Mouse (Mus musculus): Measurements from ENCODE around the gene Rilpl1. TPM values are rescaled to one million over a fixed set of nuclear protein-coding genes. Genes with fewer than 3 reads are reported as not detected.
"Not testable (repeated sequence)": the region's sequence is repeated elsewhere in the genome, so short reads cannot be mapped to it uniquely, and the experiment has no call there.

Rilpl1 gene
- polyA plus RNA-seq, 1 experiment from 2014 or later = 15.6 TPM

- Histone ChIP-seq H3K9ac (no peak overlapping the region), H3K27ac (replicated peaks) (no peak overlapping the region), H3K36me3 (peaks cover 65% of the 10 kb centered on the region), H3K9me3 (no peaks in the 10 kb centered on the region), H3K27me3 (no peaks in the 10 kb centered on the region), H3K4me3 (no peak overlapping the region), H3K4me1 (replicated peaks) (no peaks in the 10 kb centered on the region), H3K4me2 (no peak overlapping the region)
- 89% methylated on average over 8 of the region's 8 CpGs for WGBS
- ATAC-seq (ENCODE audit: low FRiP score, low read depth) = no peak
Measured at GRCm38 (mm10) chr5:124462297-124463025, 68.7 kb downstream of the Rilpl1 start.

GRCm38 (mm10) chr5:124460922-124461321, 70.3 kb downstream of the Rilpl1 start:
- ATAC-seq (ENCODE audit: low FRiP score, low read depth); H3K4me2 ChIP-seq: not testable (repeated sequence)

GRCm38 (mm10) chr5:124456762-124457161, 74.4 kb downstream of the Rilpl1 start:
- H3K36me3 ChIP-seq = peaks cover 87% of the 10 kb centered on the region
- ATAC-seq (ENCODE audit: low FRiP score, low read depth) = no peak
- 97% methylated on average over 6 of the region's 6 CpGs for WGBS

More at GRCm38 (mm10) chr5:124460922-124461321, 70.3 kb downstream of the Rilpl1 start:
- not testable (repeated sequence) for H3K4me1 ChIP-seq (replicated peaks); H3K27me3 ChIP-seq; H3K9ac ChIP-seq; H3K4me3 ChIP-seq; H3K27ac ChIP-seq (replicated peaks); H3K9me3 ChIP-seq
- peaks cover 76% of the 10 kb centered on the region for H3K36me3 ChIP-seq
- WGBS = 97% methylated on average over 14 of the region's 14 CpGs

GRCm38 (mm10) chr5:124454082-124454419, 77.1 kb downstream of the Rilpl1 start:
- ATAC-seq (ENCODE audit: low FRiP score, low read depth) = no peak

More at GRCm38 (mm10) chr5:124456762-124457161, 74.4 kb downstream of the Rilpl1 start:
- no peak overlapping the region for H3K27ac ChIP-seq (replicated peaks)
- no peak overlapping the region for H3K4me3 ChIP-seq
- no peaks in the 10 kb centered on the region for H3K27me3 ChIP-seq
- no peak overlapping the region for H3K4me2 ChIP-seq
- no peaks in the 10 kb centered on the region for H3K9me3 ChIP-seq
- H3K9ac ChIP-seq = no peak overlapping the region
- peaks cover 6% of the 10 kb centered on the region; the same call in 1 of the 2 replicates for H3K4me1 ChIP-seq (replicated peaks)

GRCm38 (mm10) chr5:124453339-124454081, 77.7 kb downstream of the Rilpl1 start:
- no peak overlapping the region for H3K9ac ChIP-seq
- H3K4me2 ChIP-seq = no peak overlapping the region
- no peak overlapping the region for H3K4me3 ChIP-seq
- peaks cover 12% of the 10 kb centered on the region; the same call in 1 of the 2 replicates for H3K4me1 ChIP-seq (replicated peaks)
- no peaks in the 10 kb centered on the region for H3K9me3 ChIP-seq
- H3K36me3 ChIP-seq = peaks cover 86% of the 10 kb centered on the region
- WGBS = 67% methylated on average over 13 of the region's 13 CpGs
- no peaks in the 10 kb centered on the region for H3K27me3 ChIP-seq
- H3K27ac ChIP-seq (replicated peaks) = peak overlapping the region; percentile 45
- 0 out of 2 replicates have a peak, but pooled peaks have one; percentile 27 for ATAC-seq (ENCODE audit: low FRiP score, low read depth)

More at GRCm38 (mm10) chr5:124454082-124454419, 77.1 kb downstream of the Rilpl1 start:
- Histone ChIP-seq H3K4me3 (no peak overlapping the region), H3K36me3 (peaks cover 86% of the 10 kb centered on the region), H3K9ac (no peak overlapping the region), H3K9me3 (no peaks in the 10 kb centered on the region), H3K27ac (replicated peaks) (no peak overlapping the region), H3K4me1 (replicated peaks) (peaks cover 12% of the 10 kb centered on the region; the same call in 1 of the 2 replicates), H3K4me2 (no peak overlapping the region), H3K27me3 (no peaks in the 10 kb centered on the region)
- WGBS = 88% methylated on average over 1 of the region's 1 CpGs

GRCm38 (mm10) chr5:124452494-124453228, 78.5 kb downstream of the Rilpl1 start:
- Histone ChIP-seq H3K27ac (replicated peaks) (peak overlapping the region; percentile 45), H3K9ac (no peak overlapping the region), H3K4me1 (replicated peaks) (peaks cover 17% of the 10 kb centered on the region; the same call in 1 of the 2 replicates), H3K4me2 (no peak overlapping the region), H3K9me3 (no peaks in the 10 kb centered on the region), H3K4me3 (no peak overlapping the region), H3K36me3 (peaks cover 86% of the 10 kb centered on the region), H3K27me3 (no peaks in the 10 kb centered on the region)
- ATAC-seq (ENCODE audit: low FRiP score, low read depth) = 0 out of 2 replicates have a peak, but pooled peaks have one; percentile 6
- 84% methylated on average over 15 of the region's 15 CpGs for WGBS

GRCm38 (mm10) chr5:124450641-124451340, 80.4 kb downstream of the Rilpl1 start:
- H3K27ac ChIP-seq (replicated peaks) = no peak overlapping the region
- no peak overlapping the region for H3K4me3 ChIP-seq
- ATAC-seq (ENCODE audit: low FRiP score, low read depth) = no peak
- no peaks in the 10 kb centered on the region for H3K9me3 ChIP-seq
- no peak overlapping the region for H3K9ac ChIP-seq
- H3K4me1 ChIP-seq (replicated peaks) = peaks cover 33% of the 10 kb centered on the region
- H3K27me3 ChIP-seq = no peaks in the 10 kb centered on the region
- 89% methylated on average over 16 of the region's 16 CpGs for WGBS
- no peak overlapping the region for H3K4me2 ChIP-seq
- peaks cover 74% of the 10 kb centered on the region for H3K36me3 ChIP-seq

- Histone ChIP-seq H3K9me3 (no peaks in the 10 kb centered on the region), H3K36me3 (peaks cover 69% of the 10 kb centered on the region), H3K4me2 (no peak overlapping the region), H3K4me1 (replicated peaks) (peaks cover 33% of the 10 kb centered on the region), H3K9ac (no peak overlapping the region), H3K4me3 (no peak overlapping the region), H3K27ac (replicated peaks) (no peak overlapping the region), H3K27me3 (no peaks in the 10 kb centered on the region)
- WGBS = 81% methylated on average over 7 of the region's 7 CpGs
- no peak for ATAC-seq (ENCODE audit: low FRiP score, low read depth)
Measured at GRCm38 (mm10) chr5:124450051-124450450, 81.1 kb downstream of the Rilpl1 start.

GRCm38 (mm10) chr5:124449494-124449893, 81.7 kb downstream of the Rilpl1 start:
- Histone ChIP-seq H3K4me1 (replicated peaks) (peaks cover 39% of the 10 kb centered on the region), H3K4me3 (no peak overlapping the region), H3K9ac (no peak overlapping the region), H3K4me2 (no peak overlapping the region), H3K27me3 (no peaks in the 10 kb centered on the region), H3K36me3 (peaks cover 64% of the 10 kb centered on the region), H3K9me3 (no peaks in the 10 kb centered on the region), H3K27ac (replicated peaks) (no peak overlapping the region)
- ATAC-seq (ENCODE audit: low FRiP score, low read depth) = no peak
- 56% methylated on average over 6 of the region's 6 CpGs for WGBS

- no peaks in the 10 kb centered on the region for H3K9me3 ChIP-seq
- peak overlapping the region; percentile 96 for H3K9ac ChIP-seq
- peak overlapping the region; percentile 81 for H3K27ac ChIP-seq (replicated peaks)
- H3K4me1 ChIP-seq (replicated peaks) = peaks cover 35% of the 10 kb centered on the region
- no peaks in the 10 kb centered on the region for H3K27me3 ChIP-seq
- peak overlapping the region; percentile 92 for H3K4me3 ChIP-seq
- WGBS = 4% methylated on average over 15 of the region's 15 CpGs
- ATAC-seq (ENCODE audit: low FRiP score, low read depth) = peak; percentile 21; the same call in 1 of the 2 replicates
- H3K4me2 ChIP-seq = peak overlapping the region; percentile 88
- H3K36me3 ChIP-seq = peaks cover 39% of the 10 kb centered on the region
Measured at GRCm38 (mm10) chr5:124446301-124446881, 84.8 kb downstream of the Rilpl1 start.
